13 mouse cellular contexts compared by ENCODE assay signal in the genomic region with DNA sequence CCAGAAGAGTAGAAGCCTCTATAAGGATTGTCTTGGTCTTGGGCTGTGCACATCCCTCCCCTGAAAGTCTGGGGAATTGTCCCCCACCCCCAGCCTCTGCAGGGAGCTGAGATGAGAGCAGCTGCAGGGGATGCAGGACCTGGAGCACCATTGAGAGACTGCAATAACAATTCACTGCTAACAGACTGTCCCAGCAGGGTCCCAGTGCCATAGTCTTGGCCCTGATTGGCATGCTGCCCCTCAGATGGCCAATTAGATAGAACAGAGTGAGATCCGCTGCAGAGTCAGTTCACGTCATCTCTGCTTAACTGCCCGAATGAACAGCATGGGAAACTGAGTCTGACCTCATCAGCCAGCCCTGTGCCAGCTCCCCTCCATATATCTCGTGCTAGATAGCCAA.
DNase-seq lines count a peak whose midpoint lies in the region; ATAC-seq lines count a peak whose summit lies in the region.
"Had no signal": no experiment of that assay in that cellular context is flagged by ENCODE, and none has a peak within 500 bp of the region (broad histone marks: within the 10 kb centered on the region; RNA-seq: fewer than 3 reads in every experiment).

No protein-coding gene starts in this region.

- no peaks in the 10 kb centered on the region for H3K9me3 ChIP-seq in midbrain, embryonic 13.5 days
- no peaks in the 10 kb centered on the region for H3K9me3 ChIP-seq in midbrain, embryonic 11.5 days (ENCODE audit: control insufficient read depth, low read length)
- no peaks in the 10 kb centered on the region for H3K9me3 ChIP-seq in forebrain, embryonic 15.5 days
- no peaks in the 10 kb centered on the region for H3K9me3 ChIP-seq in neural tube, embryonic 14.5 days (ENCODE audit: control insufficient read depth, low read length)

- ATAC-seq in midbrain, embryonic 13.5 days = peak; percentile 68; the same call in 1 of the 2 replicates
- no peak for ATAC-seq in midbrain, embryonic 11.5 days (ENCODE audit: low FRiP score)
- peak; percentile 64; the same call in 1 of the 2 replicates for ATAC-seq in forebrain, embryonic 15.5 days (replicated peaks)
- peak; percentile 64; the same call in 1 of the 2 replicates for ATAC-seq in neural tube, embryonic 14.5 days (ENCODE audit: low read depth)
- ATAC-seq: inflammation-experienced regulatory T-cells, adult 6 months; lung, postnatal 0 days had no signal

- no peak overlapping the region for H3K4me3 ChIP-seq in midbrain, embryonic 13.5 days (replicated peaks)
- H3K4me3 ChIP-seq in midbrain, embryonic 11.5 days (ENCODE audit: low read depth, low read length) = no peak overlapping the region
- H3K4me3 ChIP-seq in forebrain, embryonic 15.5 days = no peak overlapping the region
- no peak overlapping the region for H3K4me3 ChIP-seq in neural tube, embryonic 14.5 days (ENCODE audit: low read depth, low read length)

- peaks cover 7% of the 10 kb centered on the region for H3K36me3 ChIP-seq in midbrain, embryonic 13.5 days
- no peaks in the 10 kb centered on the region for H3K36me3 ChIP-seq in midbrain, embryonic 11.5 days (ENCODE audit: control insufficient read depth, insufficient read depth, low read length)
- no peaks in the 10 kb centered on the region for H3K36me3 ChIP-seq in forebrain, embryonic 15.5 days
- no peaks in the 10 kb centered on the region for H3K36me3 ChIP-seq in neural tube, embryonic 14.5 days (ENCODE audit: control insufficient read depth, insufficient read depth, low read length)

- no peak for DNase-seq in midbrain, embryonic 11.5 days (ENCODE audit: low spot score, missing footprints)
- peak; percentile 45 for DNase-seq in cerebellum, adult 9-11 months
- no peak for DNase-seq in embryo, embryonic 11 days
- no peak for DNase-seq in thymus, postnatal 25 days
- DNase-seq in left cerebral cortex, adult 18-20 months (ENCODE audit: low spot score in 2 of 2) = no peak
- DNase-seq: gastrocnemius, postnatal 25 days; thymus, postnatal 14 days had no signal

- H3K4me2 ChIP-seq in midbrain, embryonic 13.5 days (replicated peaks) = no peak overlapping the region
- H3K4me2 ChIP-seq in midbrain, embryonic 11.5 days = no peak overlapping the region
- H3K4me2 ChIP-seq in forebrain, embryonic 15.5 days (replicated peaks) = no peak overlapping the region
- no peak overlapping the region for H3K4me2 ChIP-seq in neural tube, embryonic 14.5 days (ENCODE audit: low read depth, low read length)
- H3K4me2 ChIP-seq: liver, embryonic 11.5 days had no signal

- no peaks in the 10 kb centered on the region for H3K27me3 ChIP-seq in midbrain, embryonic 13.5 days
- no peaks in the 10 kb centered on the region for H3K27me3 ChIP-seq in midbrain, embryonic 11.5 days (ENCODE audit: control insufficient read depth, insufficient read depth, low read length)
- no peaks in the 10 kb centered on the region for H3K27me3 ChIP-seq in forebrain, embryonic 15.5 days
- H3K27me3 ChIP-seq in neural tube, embryonic 14.5 days (ENCODE audit: control insufficient read depth, insufficient read depth, low read length) = no peaks in the 10 kb centered on the region

- peaks cover 45% of the 10 kb centered on the region for H3K4me1 ChIP-seq in midbrain, embryonic 13.5 days (replicated peaks)
- H3K4me1 ChIP-seq in midbrain, embryonic 11.5 days (ENCODE audit: control insufficient read depth, insufficient read depth, low read length) = peaks cover 6% of the 10 kb centered on the region
- peaks cover 14% of the 10 kb centered on the region; the same call in 1 of the 2 replicates for H3K4me1 ChIP-seq in forebrain, embryonic 15.5 days
- H3K4me1 ChIP-seq in neural tube, embryonic 14.5 days (ENCODE audit: control insufficient read depth, insufficient read depth, low read length) = 0 out of 2 replicates have a peak, but pooled peaks cover 2% of the 10 kb centered on the region

- 44% methylated on average over 4 of the region's 4 CpGs for WGBS in midbrain, embryonic 13.5 days
- 66% methylated on average over 4 of the region's 4 CpGs for WGBS in midbrain, embryonic 11.5 days
- WGBS in forebrain, embryonic 15.5 days = 22% methylated on average over 4 of the region's 4 CpGs
- 27% methylated on average over 4 of the region's 4 CpGs for WGBS in neural tube, embryonic 14.5 days

- no peak overlapping the region for H3K9ac ChIP-seq in midbrain, embryonic 13.5 days (replicated peaks)
- H3K9ac ChIP-seq in midbrain, embryonic 11.5 days (ENCODE audit: low read length) = no peak overlapping the region
- no peak overlapping the region for H3K9ac ChIP-seq in forebrain, embryonic 15.5 days (replicated peaks)
- H3K9ac ChIP-seq in neural tube, embryonic 14.5 days (replicated peaks; ENCODE audit: low read depth, low read length) = no peak overlapping the region

- 0 out of 2 replicates have a peak overlapping the region, but pooled peaks have one; percentile 16 for H3K27ac ChIP-seq in midbrain, embryonic 13.5 days
- H3K27ac ChIP-seq in midbrain, embryonic 11.5 days (ENCODE audit: low read depth, low read length) = no peak overlapping the region
- no peak overlapping the region for H3K27ac ChIP-seq in forebrain, embryonic 15.5 days (replicated peaks)
- no peak overlapping the region for H3K27ac ChIP-seq in neural tube, embryonic 14.5 days (ENCODE audit: low read depth, low read length)
